Mouse (Mus musculus): ENCODE measurements around the gene Nkx2-1.

The Nkx2-1 gene

DNA sequence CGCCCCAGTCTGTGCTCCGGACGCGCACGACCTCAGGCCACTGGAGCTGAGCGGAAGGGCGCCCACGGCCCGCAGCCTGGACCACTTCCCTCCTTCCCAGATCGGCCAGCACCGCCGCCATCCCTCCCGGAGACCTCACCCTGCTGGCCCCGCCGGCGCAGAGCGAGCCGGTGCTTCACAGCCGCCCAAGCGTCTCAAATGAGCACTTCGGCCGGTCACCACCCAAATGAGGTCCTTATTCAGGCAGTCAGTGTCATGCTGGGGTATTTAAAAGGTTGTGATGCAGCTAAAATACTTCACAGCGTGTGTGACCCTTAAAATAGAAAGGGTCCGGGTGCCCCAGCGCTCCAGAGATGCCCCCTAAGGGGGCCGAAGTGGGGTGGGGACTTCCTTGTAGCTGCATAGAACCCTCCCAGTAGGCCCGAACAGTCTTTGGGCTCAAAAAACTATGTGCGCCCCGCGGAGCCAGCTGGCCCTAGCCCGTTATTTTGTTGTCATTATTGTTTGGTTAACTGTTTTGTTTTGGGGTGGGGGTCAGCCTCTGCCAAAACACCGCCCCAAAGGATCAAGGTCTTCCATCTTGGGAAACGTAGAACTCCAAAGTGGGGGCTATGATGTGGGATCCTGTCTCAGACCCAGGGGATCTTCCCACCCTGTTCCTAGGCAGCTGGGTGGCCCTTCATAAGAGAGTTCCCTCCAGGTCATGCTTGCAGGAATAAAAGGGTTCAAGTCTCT, 15.4 kb downstream of the Nkx2-1 start:
- DNase-seq, result no peak

DNA sequence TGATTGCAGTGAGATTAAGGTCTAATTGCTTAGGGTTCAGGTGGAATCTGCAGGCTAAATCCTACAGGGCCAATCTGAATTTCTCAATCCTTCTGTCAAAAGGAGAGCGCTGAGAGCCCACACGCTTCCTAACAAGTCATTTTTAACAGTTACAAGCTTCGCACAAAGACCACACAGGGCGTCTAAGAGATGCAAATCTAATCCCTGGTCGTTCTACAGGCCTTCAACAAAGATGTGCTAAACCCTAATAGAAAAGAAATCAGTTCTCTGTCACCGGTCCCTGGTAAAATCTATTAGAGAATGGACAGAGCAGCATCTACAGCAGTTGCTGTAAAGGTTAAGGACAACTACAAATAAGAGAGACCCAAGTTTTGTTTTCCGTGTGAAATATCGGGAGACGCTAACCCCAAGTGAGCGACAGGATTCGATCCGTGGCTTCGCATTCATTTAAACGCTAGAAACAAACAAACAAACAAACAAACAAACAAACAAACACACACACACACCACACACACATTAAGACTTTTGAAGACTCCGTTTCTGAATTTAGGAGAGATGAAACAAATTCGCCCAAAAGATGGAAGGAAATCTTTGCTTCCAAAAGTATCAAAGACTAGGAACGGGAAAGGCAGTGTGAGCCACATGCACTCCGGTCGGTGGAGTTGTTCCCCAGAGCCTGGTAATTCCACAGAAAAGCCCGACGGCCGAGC, 16.2 kb downstream of the Nkx2-1 start:
- DNase-seq, result no peak

DNA sequence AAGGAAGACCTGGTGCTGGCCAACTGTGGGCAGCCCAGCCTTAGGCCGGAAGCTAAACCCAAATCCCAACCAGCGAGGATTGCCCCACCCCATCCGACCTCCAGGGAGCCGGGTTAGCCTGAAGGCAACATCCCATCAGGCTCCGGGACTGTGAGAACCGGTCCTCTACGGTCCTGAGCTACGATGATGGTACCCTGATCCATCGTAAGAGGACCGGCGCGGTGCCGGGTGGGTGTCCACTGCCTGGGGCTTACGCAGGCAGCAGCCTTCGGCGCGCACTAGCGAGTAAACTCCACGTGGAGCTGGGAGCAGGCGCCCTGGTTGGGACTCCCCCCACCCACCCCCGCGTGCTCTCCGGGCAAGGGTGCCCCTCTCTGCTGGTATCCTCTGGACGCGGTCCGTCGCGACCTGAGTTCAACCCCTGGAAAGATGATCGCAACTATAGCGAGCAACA, 16.9 kb downstream of the Nkx2-1 start:
- no peak for DNase-seq

DNA sequence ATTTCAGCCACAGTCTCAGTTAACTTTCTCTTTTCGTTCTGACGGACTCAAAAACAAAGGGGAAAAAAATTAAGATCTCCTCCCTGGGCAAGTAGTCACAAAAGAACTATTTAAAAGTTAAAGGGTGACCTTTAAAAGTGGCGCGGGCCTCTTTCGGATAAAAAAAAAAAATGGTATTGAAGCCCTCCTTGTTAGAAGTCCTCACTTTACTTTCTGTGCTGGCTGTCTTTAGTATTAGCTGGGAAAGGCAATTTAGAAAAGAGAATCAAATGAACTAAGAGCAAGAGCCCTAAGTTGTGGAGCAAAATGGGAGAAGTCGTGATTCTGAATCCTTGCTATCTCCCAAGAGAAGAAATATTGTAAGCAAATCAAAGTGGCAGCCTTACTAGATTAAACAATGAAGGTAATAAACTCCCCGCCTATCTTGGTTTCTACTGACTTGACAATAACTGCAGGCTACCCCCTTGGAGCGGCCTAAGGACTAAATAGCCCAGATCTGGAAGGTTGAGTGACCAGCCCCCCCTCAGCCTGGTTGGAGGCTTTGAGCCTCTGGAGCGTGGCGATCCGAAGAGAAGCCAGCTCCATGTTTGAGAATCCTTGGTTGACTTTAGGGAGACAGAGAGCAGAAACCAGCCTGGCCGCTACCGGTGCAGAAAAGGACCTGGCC, 17.5 kb downstream of the Nkx2-1 start:
- DNase-seq, result no peak

DNA sequence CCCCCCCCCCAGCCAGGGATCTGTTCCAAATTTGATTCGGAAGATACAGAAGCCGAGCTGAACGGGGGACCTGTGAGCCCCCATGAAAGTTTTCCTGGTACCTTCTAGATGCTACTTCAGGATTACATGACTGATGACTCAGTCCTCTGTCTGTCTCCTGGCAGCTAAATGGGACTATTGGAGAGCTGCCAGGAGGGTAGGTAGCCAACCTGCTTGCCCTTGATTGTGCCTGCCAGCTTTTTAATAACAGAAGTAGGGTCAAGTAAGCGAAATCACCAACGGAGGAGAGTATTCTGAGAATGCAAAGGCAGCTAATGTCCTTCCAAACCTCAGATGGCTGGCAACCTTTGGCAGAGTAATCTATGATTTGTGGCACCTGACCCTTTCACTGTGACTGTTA, 18.5 kb downstream of the Nkx2-1 start:
- no peak for DNase-seq

DNA sequence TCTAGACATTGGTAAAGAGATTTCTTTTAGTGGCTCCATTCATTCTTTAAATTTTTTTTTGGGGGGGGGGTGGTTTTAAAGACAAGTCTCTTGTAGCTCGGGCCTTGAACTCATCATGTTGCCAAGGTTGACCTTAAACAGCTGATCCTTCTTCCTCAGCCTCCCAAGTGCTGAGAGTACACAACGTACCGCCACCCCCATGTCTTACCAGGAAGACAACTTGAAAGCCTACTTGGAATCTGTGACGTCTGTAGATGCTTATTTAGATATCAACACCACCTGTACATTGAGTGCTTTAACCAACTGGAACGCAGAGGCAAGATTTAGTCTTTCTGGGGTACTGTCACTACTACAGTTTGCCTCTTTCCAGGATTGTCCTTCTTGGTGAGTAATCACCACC, 21.9 kb downstream of the Nkx2-1 start:
- no peak for DNase-seq

DNA sequence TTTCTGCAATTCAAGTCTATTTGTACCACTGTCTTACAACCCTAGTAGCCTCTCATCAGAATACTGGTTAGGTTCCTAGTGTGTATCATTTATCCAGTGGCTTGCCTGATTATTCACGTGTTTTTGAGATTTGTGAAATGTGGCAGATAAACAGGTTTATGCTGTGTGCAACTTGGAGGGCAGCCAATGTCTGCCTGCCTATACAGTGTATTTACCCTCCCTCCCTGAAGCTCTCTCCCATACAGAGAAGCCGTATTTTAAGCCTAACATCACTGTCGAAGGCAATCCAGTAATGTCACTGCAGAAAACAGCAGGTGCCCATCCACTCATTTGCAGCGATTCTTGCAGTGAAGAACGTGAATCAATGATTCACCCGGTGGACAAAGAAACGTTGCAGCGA, 28.3 kb downstream of the Nkx2-1 start:
- DNase-seq, result no peak

DNA sequence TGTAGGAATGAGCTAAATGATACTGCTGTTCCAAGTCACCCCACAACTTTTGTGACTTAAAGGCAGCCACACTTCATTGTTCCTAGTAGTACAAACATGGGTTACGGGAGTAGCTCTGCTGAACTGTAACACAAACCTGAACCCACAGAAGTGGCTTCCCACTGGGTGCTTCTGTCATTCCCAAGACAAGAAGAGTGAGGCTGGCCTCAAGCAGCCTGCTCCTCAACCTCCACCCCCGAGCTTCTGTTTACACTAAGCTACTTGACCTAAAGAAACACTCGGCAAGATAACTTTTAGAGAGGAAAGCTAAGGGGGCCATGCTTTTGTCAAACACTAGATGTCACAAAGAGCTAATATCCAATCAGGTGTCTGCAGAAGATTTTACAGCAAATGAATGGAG, 49.7 kb downstream of the Nkx2-1 start:
- no peak for DNase-seq

DNA sequence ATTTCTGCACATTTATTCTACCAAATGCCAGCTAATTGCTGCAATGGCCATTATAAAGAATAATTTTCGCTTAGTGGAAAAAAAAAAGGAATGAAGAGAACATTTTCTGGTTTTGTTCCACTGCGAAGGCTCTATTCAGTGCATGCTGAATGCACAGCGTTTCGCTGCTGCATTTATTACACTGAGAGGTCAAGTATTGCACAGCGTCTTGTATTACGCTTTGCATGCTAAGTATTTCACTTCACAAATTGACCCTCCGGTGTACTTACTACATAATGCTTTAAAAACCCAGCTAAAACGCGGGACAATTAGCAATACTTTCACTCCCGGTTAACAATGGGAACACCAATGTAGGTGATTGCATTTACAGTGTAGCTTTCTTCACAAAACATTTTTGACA, 54.1 kb downstream of the Nkx2-1 start:
- no peak for DNase-seq

Measured in right cerebral cortex, adult 18-20 months (tissue).